Mouse (Mus musculus): ENCODE measurements around the gene Mpz. TPM values are rescaled to one million over a fixed set of nuclear protein-coding genes. Genes with fewer than 3 reads are reported as not detected.

Gene Mpz
- total RNA-seq, 2 experiments from 2014 or later = not detected

- ATAC-seq (replicated peaks; ENCODE audit: low FRiP score, low TSS enrichment, poor library complexity, severe bottlenecking) = no peak
Observed at GRCm38 (mm10) chr1:171205704-171206493, 55.4 kb downstream of the Mpz start.

- ATAC-seq (replicated peaks; ENCODE audit: low FRiP score, low TSS enrichment, poor library complexity, severe bottlenecking) = peak; percentile 56; the same call in 1 of the 2 replicates
Observed at GRCm38 (mm10) chr1:171209409-171209808, 58.9 kb downstream of the Mpz start.

Other genes with a start within 250 kb of the Mpz start
- gene Fcrlb, start 237.8 kb upstream of the Mpz start, total RNA-seq (2014; fragmentation: Nextera tagmentation) = 0.50 TPM in 1 of 2 replicates, not detected in the other
- gene Fcrlb, start 237.8 kb upstream of the Mpz start, total RNA-seq (2017) = not detected in 2 replicates
- gene Fcrla, start 223.1 kb upstream of the Mpz start, total RNA-seq (2014; fragmentation: Nextera tagmentation) = 2.4 TPM in 1 of 2 replicates, not detected in the other
- 0.69 TPM in 1 of 2 replicates, not detected in the other for gene Fcrla, start 223.1 kb upstream of the Mpz start, total RNA-seq (2017)
- gene Fcgr2b, start 174.2 kb upstream of the Mpz start, total RNA-seq (2014; fragmentation: Nextera tagmentation) = 4.5 and 6.0 TPM in 2 replicates
- 3.8 TPM in 1 of 2 replicates, not detected in the other for gene Fcgr2b, start 174.2 kb upstream of the Mpz start, total RNA-seq (2017)
- 0.40 TPM in 1 of 2 replicates, not detected in the other for gene Fcgr4, start 131.8 kb upstream of the Mpz start, total RNA-seq (2014; fragmentation: Nextera tagmentation)
- gene Fcgr4, start 131.8 kb upstream of the Mpz start, total RNA-seq (2017) = not detected in 2 replicates
- gene Fcgr3, start 85.8 kb upstream of the Mpz start, total RNA-seq (2014; fragmentation: Nextera tagmentation) = 1.4 and 6.3 TPM in 2 replicates
- 1.9 and 2.2 TPM in 2 replicates for gene Fcgr3, start 85.8 kb upstream of the Mpz start, total RNA-seq (2017)
- gene Cfap126, start 36.8 kb upstream of the Mpz start, total RNA-seq (2014; fragmentation: Nextera tagmentation) = 12.6 and 18.9 TPM in 2 replicates
- gene Cfap126, start 36.8 kb upstream of the Mpz start, total RNA-seq (2017) = 4.3 and 11.8 TPM in 2 replicates
- gene Sdhc, start 108 bp upstream of the Mpz start, total RNA-seq (2014; fragmentation: Nextera tagmentation) = 150 and 178 TPM in 2 replicates
- gene Sdhc, start 108 bp upstream of the Mpz start, total RNA-seq (2017) = 72.0 and 84.7 TPM in 2 replicates
- 0.69 and 3.6 TPM in 2 replicates for gene Pcp4l1, start 45.6 kb downstream of the Mpz start, total RNA-seq (2014; fragmentation: Nextera tagmentation)
- gene Pcp4l1, start 45.6 kb downstream of the Mpz start, total RNA-seq (2017) = 1.1 TPM in 1 of 2 replicates, not detected in the other
- 0.07 TPM in 1 of 2 replicates, not detected in the other for gene Nr1i3, start 63.3 kb downstream of the Mpz start, total RNA-seq (2014; fragmentation: Nextera tagmentation)
- 0.38 TPM in 1 of 2 replicates, not detected in the other for gene Nr1i3, start 63.3 kb downstream of the Mpz start, total RNA-seq (2017)
- 22.3 and 46.9 TPM in 2 replicates for gene Tomm40l, start 71.8 kb downstream of the Mpz start, total RNA-seq (2014; fragmentation: Nextera tagmentation)
- 25.0 and 33.7 TPM in 2 replicates for gene Tomm40l, start 71.8 kb downstream of the Mpz start, total RNA-seq (2017)
- gene Apoa2, start 74.3 kb downstream of the Mpz start, total RNA-seq (2014; fragmentation: Nextera tagmentation) = 3.8 TPM in 1 of 2 replicates, not detected in the other
- not detected in 2 replicates for gene Apoa2, start 74.3 kb downstream of the Mpz start, total RNA-seq (2017)
- 3.7 and 9.1 TPM in 2 replicates for gene Fcer1g, start 83.7 kb downstream of the Mpz start, total RNA-seq (2014; fragmentation: Nextera tagmentation)
- gene Fcer1g, start 83.7 kb downstream of the Mpz start, total RNA-seq (2017) = 11.9 and 14.3 TPM in 2 replicates
- gene Adamts4, start 99.7 kb downstream of the Mpz start, total RNA-seq (2014; fragmentation: Nextera tagmentation) = 0.11 TPM in 1 of 2 replicates, not detected in the other
- not detected in 2 replicates for gene Adamts4, start 99.7 kb downstream of the Mpz start, total RNA-seq (2017)
- 273 and 313 TPM in 2 replicates for gene Ndufs2, start 100.7 kb downstream of the Mpz start, total RNA-seq (2014; fragmentation: Nextera tagmentation)
- gene Ndufs2, start 100.7 kb downstream of the Mpz start, total RNA-seq (2017) = 280 and 331 TPM in 2 replicates
- gene B4galt3, start 119.6 kb downstream of the Mpz start, total RNA-seq (2014; fragmentation: Nextera tagmentation) = 34.5 and 55.7 TPM in 2 replicates
- gene B4galt3, start 119.6 kb downstream of the Mpz start, total RNA-seq (2017) = 15.2 and 24.0 TPM in 2 replicates
- 114 and 123 TPM in 2 replicates for gene Ppox, start 130.5 kb downstream of the Mpz start, total RNA-seq (2014; fragmentation: Nextera tagmentation)
- gene Ppox, start 130.5 kb downstream of the Mpz start, total RNA-seq (2017) = 18.1 and 29.5 TPM in 2 replicates
- gene Usp21, start 137.3 kb downstream of the Mpz start, total RNA-seq (2014; fragmentation: Nextera tagmentation) = 44.1 and 50.1 TPM in 2 replicates
- 16.9 and 33.0 TPM in 2 replicates for gene Usp21, start 137.3 kb downstream of the Mpz start, total RNA-seq (2017)
- 74.8 and 83.3 TPM in 2 replicates for gene Ufc1, start 144.3 kb downstream of the Mpz start, total RNA-seq (2014; fragmentation: Nextera tagmentation)
- 65.6 and 72.6 TPM in 2 replicates for gene Ufc1, start 144.3 kb downstream of the Mpz start, total RNA-seq (2017)
- gene Dedd, start 178.4 kb downstream of the Mpz start, total RNA-seq (2014; fragmentation: Nextera tagmentation) = 22.4 and 38.5 TPM in 2 replicates
- 13.5 and 23.7 TPM in 2 replicates for gene Dedd, start 178.4 kb downstream of the Mpz start, total RNA-seq (2017)
- 10.4 and 22.0 TPM in 2 replicates for gene Nit1, start 194.9 kb downstream of the Mpz start, total RNA-seq (2014; fragmentation: Nextera tagmentation)
- gene Nit1, start 194.9 kb downstream of the Mpz start, total RNA-seq (2017) = 39.2 and 42.4 TPM in 2 replicates
- 45.1 and 97.3 TPM in 2 replicates for gene Pfdn2, start 195.0 kb downstream of the Mpz start, total RNA-seq (2014; fragmentation: Nextera tagmentation)
- 66.2 and 101 TPM in 2 replicates for gene Pfdn2, start 195.0 kb downstream of the Mpz start, total RNA-seq (2017)
- gene Klhdc9, start 210.1 kb downstream of the Mpz start, total RNA-seq (2014; fragmentation: Nextera tagmentation) = 0.20 TPM in 1 of 2 replicates, not detected in the other
- gene Klhdc9, start 210.1 kb downstream of the Mpz start, total RNA-seq (2017) = 0.80 TPM in 1 of 2 replicates, not detected in the other
- gene Nectin4, start 219.4 kb downstream of the Mpz start, total RNA-seq (2014; fragmentation: Nextera tagmentation) = not detected in 2 replicates
- gene Nectin4, start 219.4 kb downstream of the Mpz start, total RNA-seq (2017) = 0.14 and 0.27 TPM in 2 replicates
- gene Arhgap30, start 238.2 kb downstream of the Mpz start, total RNA-seq (2014; fragmentation: Nextera tagmentation) = 11.8 and 20.7 TPM in 2 replicates
- 18.7 and 28.7 TPM in 2 replicates for gene Arhgap30, start 238.2 kb downstream of the Mpz start, total RNA-seq (2017)